Mouse (Mus musculus) left cerebral cortex, postnatal 25 days (tissue): Measurements from ENCODE around the gene C1s1. TPM values are rescaled to one million over a fixed set of nuclear protein-coding genes. Genes with fewer than 3 reads are reported as not detected.
"Not testable (repeated sequence)": the region's sequence is repeated elsewhere in the genome, so short reads cannot be mapped to it uniquely, and the experiment has no call there.

Source experiments
- DNase-seq, 2 experiments: peaks; one replicate each; pipeline ENCODE4 v3.0.0; 2022; ENCODE audit warnings: low spot score in 2 of 2, mixed read lengths in 1 of 2
- intact Hi-C: fragments of 180-260 bp; cut with DNase I; formaldehyde crosslinking; loops from one replicate; pipeline ENCODE4 v1.15.1; 2025
- total RNA-seq, 2 experiments: library from RNA; stranded (reverse); gene quantifications; 2 replicates each; pipeline ENCODE4 v1.2.3; 2021

Gene C1s1
- total RNA-seq, 2 experiments from 2014 or later = 1.4 to 1.5 TPM

DNA sequence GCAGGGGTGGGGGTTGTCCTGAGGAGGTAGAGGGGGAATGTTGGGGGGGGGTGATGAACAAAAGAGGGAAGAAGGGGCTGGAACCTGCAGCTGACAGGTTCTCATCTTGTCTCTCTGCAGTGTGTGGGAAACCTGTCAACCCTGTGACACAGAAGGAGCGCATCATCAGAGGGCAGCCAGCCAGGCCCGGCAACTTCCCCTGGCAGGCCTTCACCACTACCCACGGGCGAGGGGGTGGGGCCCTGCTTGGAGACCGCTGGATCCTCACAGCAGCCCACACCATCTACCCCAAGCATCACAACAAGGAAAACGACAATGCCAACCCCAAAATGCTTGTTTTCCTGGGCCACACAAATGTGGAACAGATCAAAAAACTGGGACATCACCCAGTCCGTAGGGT lies 20.1 kb downstream of the C1s1 start:
- peak in 1 of 2 experiments; percentile 77 for DNase-seq
- intact Hi-C loops = not testable (repeated sequence)

DNA sequence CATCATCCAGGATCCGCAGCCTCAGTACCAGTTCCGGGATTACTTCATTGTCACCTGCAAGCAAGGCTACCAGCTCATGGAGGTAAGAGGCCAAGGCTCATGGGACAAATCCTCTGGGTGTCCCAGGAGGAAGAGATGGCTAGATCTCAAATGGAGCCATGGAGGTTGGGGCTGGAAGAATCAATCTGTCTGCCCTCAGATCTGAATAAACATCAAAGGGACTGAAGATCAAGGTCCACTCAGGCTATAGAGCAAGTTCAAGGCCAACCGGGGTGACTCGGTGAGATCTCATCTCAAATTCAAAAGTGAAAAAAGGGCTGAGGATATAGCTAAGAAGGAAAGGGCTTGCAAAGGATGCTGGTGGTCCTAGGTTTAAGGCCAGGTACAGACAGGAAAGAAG lies 24.4 kb downstream of the C1s1 start:
- DNase-seq = not testable (repeated sequence)
- intact Hi-C loops = loop anchor here (2.0 kb wide), 1 partner anchor 59 kb away; no protein-coding TSS in a partner anchor

DNA sequence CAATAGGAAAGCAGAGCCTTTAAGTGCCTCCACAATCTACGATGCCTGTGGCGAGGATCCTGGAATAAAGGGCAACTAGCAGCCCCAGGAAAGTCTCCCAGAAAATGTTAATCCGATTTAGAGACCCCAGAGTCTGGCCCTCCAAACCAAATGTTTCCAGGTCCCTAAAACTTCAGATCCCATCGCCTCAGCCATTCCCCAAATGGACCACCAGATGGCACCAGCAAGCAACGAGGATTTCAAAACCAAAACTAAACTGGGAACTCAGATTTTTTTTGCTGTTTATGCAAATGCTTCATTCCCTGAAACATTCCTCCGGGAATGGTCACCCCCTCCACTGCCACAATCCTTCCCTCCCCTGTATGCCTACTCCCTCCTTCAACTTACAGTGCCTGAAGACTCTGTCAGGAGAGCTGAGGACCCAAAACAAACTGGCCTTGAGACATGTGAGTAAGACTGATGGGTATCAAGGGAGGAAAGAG lies 29.8 kb downstream of the C1s1 start, which contains the start of gene C1ra:
C1ra (plus strand) TSS at position 51 of the 482 bp plus-strand sequence.
- peak; percentile 53 to 69 for DNase-seq
- intact Hi-C loops = loop anchor here (2.0 kb wide), 1 partner anchor 32 kb away; no protein-coding TSS in a partner anchor

DNA sequence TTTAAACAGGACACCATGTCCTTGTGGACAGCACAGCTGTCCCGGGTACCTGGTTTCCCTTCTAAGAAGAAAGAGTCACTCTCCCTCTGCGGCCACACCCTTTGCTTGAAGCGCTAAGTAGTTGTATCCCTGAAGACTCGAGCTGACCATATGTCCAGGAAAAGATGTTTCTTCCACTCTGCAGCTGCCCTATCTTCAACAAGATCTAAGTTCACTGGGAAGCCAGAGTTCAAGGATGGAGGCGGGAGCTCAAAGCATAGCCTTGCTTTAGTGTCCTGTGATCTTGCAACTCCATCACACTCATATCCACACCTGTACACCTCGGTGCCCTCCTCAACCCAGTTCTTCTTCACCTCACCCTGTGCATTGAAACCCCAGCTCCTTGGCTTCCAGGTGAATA lies 30.2 kb downstream of the C1s1 start:
- intact Hi-C loops = loop anchor here (2.0 kb wide), 1 partner anchor 33 kb away; no protein-coding TSS in a partner anchor
- DNase-seq = no peak

DNA sequence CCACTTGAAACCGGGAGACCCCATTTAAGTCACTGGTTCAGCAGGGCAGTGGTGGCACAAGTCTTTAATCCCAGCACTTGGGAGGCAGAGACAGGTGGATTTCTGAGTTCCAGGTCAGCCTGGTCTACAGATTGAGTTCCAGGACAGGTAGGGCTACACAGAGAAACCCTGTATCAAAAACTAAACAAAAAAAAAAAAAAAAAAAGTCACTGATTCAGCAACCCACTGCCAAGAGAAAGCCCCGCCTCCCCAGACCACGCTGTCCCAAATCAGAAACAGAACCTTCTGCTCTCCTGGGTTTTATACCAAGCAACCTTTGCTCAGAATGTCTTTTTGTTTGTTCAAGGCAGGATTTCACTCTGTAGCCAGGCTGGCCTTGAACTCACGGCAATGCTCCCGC lies 33.0 kb downstream of the C1s1 start:
- DNase-seq = not testable (repeated sequence)

DNA sequence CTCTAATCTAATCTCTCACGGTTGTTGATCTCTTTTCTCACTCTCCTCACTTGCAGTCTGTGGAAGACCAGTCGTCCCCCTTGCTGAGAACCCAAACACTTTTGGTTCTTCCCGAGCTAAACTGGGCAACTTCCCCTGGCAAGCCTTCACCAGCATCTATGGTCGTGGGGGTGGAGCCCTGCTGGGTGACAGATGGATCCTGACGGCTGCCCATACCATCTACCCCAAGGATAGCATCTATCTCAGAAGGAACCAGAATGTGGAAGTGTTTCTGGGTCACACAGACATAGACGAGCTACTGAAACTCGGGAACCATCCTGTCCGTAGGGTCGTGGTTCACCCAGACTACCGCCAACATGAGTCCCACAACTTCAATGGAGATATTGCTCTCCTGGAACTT lies 33.9 kb downstream of the C1s1 start:
- DNase-seq = peak in 1 of 2 experiments; percentile 70
- intact Hi-C loops = loop anchor here (2.0 kb wide), 1 partner anchor 13 kb away; no protein-coding TSS in a partner anchor

More for the DNA sequence above, 33.0 kb downstream of the C1s1 start:
- intact Hi-C loops = loop anchor here (2.0 kb wide), 1 partner anchor 14 kb away; no protein-coding TSS in a partner anchor

DNA sequence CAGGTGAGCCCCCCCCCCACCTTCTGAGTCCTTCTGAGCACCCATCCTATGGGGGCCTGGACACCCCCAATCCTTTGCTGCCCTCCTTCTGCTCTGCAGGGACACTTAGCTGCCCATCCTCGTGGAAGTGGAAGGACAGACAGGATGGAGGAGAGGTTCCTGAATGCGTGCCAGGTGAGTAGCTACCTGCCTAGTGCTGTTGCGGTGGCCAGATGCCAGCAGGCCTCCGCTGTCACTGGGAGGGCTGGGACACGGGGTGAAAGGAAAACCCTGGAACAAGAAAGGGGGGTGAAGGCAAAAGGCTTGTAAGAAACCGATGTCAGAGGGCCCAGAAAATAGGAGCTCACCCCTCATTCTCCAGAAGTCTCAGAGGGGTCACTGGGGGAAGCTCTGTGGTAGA lies 35.2 kb downstream of the C1s1 start:
- no peak for DNase-seq
- intact Hi-C loops = no loop called here

DNA sequence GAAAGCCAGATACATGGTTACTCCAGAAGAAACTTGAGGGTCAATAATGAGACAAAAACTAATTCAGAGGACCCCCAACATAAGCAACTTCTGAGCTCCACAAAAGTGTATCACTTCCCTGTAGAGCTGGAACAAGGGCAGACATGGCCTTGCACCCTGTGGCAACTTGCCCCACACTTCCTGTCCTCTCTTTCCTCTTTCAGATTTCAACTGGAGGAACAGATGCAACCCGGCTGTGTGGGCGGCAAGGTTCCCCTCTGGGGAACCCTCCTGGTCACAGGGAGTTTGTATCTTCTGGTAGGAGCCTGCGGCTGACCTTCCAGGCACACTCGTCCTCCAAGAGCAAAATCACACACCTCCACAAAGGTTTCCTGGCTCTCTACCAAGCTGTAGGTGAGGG lies 37.1 kb downstream of the C1s1 start:
- intact Hi-C loops = no loop called here

DNA sequence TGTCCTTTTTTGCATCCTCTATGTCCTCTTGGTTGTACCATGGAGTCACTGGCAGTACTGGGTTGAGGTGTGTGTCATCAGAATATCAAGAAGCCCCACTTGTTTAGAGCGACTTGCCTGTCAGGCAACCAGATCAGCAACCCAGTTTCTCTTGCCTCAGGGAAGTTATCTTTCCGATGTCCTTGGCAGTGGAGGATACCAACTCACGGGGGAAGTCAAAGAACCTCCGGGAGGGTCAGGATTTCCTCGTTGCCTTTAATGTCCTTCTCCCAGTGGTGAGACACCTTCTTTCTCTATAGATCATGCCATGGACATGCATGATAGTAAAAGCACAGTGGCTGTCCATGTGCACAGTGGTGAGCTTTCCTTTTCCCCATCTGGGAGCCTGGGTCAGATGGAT lies 40.1 kb downstream of the C1s1 start:
- DNase-seq = no peak
- intact Hi-C loops = no loop called here

More for the DNA sequence above, 37.1 kb downstream of the C1s1 start:
- peak in 1 of 2 experiments; percentile 28 for DNase-seq

DNA sequence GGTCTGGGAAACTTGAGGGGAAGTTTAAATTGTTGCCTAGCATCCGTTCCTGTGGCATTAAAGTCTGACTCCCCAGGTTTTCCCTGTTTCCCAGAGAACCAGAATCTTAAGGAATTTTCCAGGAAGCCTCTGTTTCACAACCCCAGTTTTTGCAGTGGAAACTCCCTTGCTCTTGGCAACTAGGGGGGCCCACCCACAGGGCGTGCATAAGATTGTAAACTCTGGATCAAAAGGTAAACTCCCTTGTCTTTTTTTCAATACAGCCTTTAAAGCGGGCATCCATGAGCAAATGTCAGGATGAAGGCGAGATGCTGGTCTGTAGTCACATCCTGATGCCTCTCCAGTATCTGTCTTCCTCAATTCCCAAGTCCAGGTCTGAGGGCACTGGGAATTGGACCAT lies 40.7 kb downstream of the C1s1 start:
- intact Hi-C loops = no loop called here
- no peak for DNase-seq

DNA sequence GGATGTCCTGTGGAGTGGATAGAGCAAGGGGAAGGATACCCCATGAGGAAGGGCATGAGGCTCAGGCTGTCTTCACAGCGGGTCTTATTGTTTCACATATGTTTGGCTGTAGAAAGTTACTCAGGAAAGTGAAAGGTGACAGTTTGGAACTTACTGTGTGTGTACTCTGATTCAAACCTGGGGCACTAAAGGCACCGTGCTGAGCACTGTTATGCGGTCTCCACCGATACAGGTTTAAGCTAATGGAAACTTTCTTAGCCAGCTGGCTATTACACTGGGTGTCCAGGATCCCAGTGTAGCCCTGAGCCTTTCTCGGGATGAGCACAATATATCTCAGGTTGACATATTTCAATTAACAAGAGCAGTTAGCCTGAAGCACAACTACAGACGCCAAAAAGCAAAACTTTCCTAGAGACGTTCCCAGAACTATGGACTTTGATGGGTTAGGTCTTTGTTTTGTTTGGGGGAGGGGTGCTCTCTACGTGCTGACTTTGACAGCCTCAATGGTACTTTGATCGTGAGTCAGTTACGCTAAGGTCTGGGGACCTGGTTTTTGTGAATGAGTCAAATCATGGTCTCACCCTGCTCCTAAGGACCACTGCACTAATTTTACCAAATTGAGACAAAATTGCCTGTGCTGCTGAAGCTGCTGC lies 42.1 kb downstream of the C1s1 start:
- intact Hi-C loops = no loop called here

DNA sequence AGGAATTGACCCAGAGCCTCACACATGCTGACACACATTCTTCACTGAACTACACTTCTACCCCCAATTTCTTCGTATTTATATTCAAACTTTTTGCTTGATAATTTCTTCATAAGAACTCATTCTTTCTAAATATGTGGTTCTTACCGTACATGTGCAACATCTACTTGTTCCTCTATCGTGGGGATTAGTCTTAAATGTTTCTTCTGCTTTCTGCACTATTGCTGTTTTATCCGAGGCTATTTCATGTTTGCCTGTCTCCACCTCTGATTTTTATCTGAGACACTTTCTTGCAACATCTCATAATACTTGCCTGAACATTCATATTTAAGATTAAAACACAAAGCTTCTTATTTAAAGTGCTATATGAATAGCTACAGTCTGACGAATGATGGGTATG lies 46.1 kb downstream of the C1s1 start:
- intact Hi-C loops = no loop called here

More for the DNA sequence above, 42.1 kb downstream of the C1s1 start:
- no peak for DNase-seq

DNA sequence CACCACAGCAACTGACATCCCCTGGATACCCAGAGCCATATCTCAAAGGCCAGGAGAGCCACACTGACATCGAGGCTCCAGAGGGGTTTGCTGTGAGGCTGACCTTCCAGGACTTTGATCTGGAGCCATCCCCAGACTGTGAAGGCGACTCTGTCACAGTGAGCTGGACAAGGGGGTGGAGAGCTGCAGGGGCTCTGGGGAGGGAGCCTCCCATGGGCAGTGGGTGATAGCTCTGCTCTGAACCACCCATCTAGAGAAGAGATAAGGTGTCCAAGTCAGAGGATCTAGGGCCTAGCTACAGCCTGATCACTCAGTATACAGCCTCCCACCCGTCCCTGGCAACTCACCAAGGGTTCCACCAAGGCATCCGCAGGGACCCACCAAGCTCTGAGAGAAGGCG lies 48.3 kb downstream of the C1s1 start:
- no peak for DNase-seq
- intact Hi-C loops = loop anchor here (2.0 kb wide), 2 partner anchors 15 to 51 kb away; no protein-coding TSS in a partner anchor

More for the DNA sequence above, 46.1 kb downstream of the C1s1 start:
- DNase-seq = no peak

DNA sequence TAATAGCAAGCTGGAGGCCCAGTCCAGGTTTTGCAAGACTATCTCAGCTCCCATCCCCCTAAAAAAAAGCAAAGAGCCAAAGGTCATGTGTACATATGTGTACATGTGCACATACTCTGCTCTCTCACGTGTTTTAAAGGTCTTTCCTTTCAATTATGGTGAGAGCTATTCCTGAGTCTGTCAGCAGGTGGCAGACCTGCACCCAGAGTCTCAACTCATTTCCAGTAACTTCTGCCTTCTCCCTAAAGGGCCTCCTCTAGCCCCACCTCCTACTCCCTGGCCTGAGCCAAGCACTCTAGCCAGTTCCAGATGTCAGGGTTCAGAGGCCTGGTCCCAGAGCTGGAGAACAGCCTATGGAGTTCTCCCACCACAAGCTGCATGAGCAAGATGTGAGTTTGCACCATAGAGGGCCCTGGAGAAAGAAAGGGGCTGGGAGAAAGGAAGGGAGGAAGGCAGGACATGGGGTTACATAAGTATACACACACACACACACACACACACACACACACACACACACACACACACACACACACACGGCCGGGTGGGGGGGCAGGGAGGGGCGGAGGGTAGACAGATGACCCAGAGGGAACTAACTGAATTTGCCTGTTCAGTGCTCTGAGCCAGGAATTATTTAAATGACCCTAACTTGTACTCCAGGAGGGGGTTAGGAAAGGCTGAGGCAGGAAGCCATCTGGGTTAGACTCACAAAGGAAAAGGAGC lies 49.2 kb downstream of the C1s1 start, which contains the start of gene C1rl:
C1rl (plus strand) TSS at position 272 of the 720 bp plus-strand sequence.
- peak; percentile 65 to 80 for DNase-seq
- intact Hi-C loops = loop anchor here (2.0 kb wide), 1 partner anchor 52 kb away; no protein-coding TSS in a partner anchor

DNA sequence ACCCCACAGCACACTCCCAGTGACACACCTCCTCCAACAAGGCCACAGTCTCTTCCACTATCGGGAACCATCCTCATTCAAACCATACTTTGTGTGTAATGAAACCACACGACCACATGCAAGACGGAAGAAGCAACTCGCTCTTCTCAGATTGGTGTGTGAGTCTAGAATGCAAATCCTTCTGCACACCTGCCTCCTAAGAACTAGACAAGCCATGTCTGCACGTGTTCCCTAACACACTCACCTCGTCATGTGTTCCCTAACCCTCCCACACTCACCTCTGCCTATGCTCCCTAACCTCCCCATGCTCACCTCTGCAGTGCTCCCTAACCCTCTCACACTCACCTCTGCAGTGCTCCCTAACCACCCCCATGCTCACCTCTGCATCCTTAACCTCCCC lies 50.7 kb downstream of the C1s1 start:
- intact Hi-C loops = no loop called here
- DNase-seq = no peak

DNA sequence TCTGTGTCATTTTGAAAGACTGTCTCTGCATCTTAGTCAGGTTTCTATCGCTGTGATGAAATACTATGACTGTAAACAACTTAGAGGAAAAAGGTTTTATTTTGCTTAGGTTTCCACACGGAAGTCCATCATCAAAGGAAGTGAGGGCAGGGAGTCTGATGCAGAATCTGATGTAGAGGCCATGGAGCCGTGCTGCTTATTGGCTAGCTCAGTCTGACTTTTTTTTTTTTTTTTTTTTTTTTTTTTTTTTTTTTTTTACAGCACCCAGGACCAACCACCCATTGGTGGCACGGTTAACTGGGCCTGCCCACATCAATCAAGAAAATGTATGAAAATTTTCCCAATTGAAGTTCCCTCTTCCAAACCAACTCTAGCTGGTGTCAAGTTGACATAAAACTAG lies 53.2 kb downstream of the C1s1 start:
- intact Hi-C loops = loop anchor here (10.0 kb wide), 1 partner anchor 156 kb away; no protein-coding TSS in a partner anchor
- DNase-seq = no peak

DNA sequence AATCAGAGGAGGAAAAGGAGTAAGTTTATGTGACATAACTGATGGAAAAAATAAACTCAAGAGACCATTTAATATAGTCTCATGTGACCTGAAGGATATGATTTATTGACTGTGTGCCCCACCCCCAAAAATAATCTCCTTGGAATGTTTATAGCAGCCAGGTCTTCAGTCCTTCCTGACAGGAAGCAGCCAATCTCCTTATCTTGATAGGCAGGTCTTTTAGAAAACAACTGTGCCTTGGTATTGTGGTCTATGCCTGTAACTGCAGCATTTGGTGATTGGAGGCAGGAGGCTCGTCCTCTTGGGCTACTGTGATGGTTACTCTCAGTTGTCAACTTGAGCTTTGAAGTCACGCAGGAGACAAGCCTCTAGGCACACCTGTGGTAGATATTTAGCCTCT lies 54.6 kb downstream of the C1s1 start:
- DNase-seq = no peak
- intact Hi-C loops = loop anchor here (10.0 kb wide), 1 partner anchor 157 kb away; no protein-coding TSS in a partner anchor

DNA sequence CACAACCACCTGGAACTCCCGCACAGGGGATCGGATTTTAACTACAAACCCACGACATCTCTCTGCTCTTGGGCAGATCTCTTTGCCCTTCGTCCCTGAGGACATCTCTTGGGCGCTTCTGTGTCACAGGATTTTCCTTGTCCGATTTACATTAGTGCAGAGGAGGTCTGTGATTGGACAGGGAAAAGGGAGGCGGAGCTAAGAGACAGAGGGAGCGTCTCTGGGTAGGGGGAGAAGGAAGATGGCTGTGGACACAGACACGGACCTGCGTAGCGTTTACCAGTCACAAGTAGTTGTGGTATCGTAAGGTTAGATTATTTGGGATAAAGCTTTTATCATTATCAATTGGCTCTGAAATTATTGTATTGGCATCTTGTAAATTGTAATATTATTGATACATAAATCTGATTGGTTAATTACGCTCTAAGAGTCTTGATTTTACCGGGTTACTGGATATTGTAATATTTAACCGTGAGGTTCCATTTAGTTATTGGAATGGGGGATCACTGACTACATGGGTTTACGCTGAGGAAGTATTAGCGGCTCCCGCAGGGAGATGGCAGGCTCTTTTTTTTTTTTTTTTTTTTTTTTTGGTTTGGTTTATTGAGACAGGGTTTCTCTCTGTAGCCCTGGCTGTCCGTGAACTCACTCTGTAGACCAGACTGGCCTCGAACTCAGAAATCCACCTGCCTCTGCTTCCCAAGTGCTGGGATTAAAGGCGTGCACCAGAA lies 56.6 kb downstream of the C1s1 start:
- intact Hi-C loops = loop anchor here (10.0 kb wide), 1 partner anchor 159 kb away; no protein-coding TSS in a partner anchor

DNA sequence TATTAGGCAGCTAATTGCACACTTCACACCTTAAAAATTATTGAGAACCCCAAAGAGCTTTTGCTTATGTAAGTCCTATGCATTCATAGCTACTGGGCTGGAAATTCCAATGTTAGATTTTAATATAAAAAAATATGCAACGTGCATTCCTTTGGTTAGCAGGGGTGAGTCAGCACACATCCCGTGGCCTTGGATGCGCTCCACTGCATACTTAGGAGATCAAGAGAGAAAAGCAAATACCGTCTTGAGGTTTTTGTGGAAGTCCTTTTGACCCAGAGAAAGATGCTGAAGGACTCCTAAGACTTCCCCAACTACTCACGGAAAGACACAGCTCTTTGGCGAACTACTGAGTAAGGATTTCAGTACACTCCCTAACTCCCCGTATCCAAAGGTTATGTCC lies 57.3 kb downstream of the C1s1 start:
- intact Hi-C loops = loop anchor here (10.0 kb wide), 1 partner anchor 160 kb away; no protein-coding TSS in a partner anchor
- no peak for DNase-seq

More for the DNA sequence above, 56.6 kb downstream of the C1s1 start:
- DNase-seq = peak in 1 of 2 experiments; percentile 33
